Mouse (Mus musculus): ENCODE results near the gene Eif4e. TPM values are rescaled to one million over a fixed set of nuclear protein-coding genes. Genes with fewer than 3 reads are reported as not detected.

Gene Eif4e
- polyA plus RNA-seq, 1 experiment: 280 TPM

GRCm38 (mm10) chr3:138601076-138601475, 75.1 kb downstream of the Eif4e start:
- H3K4me1 ChIP-seq (ENCODE audit: control insufficient read depth, insufficient read depth, low read length): no peaks in the 10 kb centered on the region
- TF ChIP-seq POLR2A (IDR thresholded peaks at IDR 0.05; ENCODE audit: low read depth, low read length) (no peak), CTCF (IDR thresholded peaks at IDR 0.05; ENCODE audit: borderline replicate concordance, insufficient read depth, low read length) (no peak)
- H3K27ac ChIP-seq (ENCODE audit: insufficient read depth, low read length): no peak overlapping the region
- H3K4me3 ChIP-seq (ENCODE audit: insufficient read depth, low read length): no peak overlapping the region

GRCm38 (mm10) chr3:138605132-138605531, 79.2 kb downstream of the Eif4e start:
- TF ChIP-seq POLR2A (IDR thresholded peaks at IDR 0.05; ENCODE audit: low read depth, low read length): no peak
- no peak for TF ChIP-seq CTCF (IDR thresholded peaks at IDR 0.05; ENCODE audit: borderline replicate concordance, insufficient read depth, low read length)
- Histone ChIP-seq H3K27ac (ENCODE audit: insufficient read depth, low read length) (no peak overlapping the region), H3K4me3 (ENCODE audit: insufficient read depth, low read length) (no peak overlapping the region), H3K4me1 (ENCODE audit: control insufficient read depth, insufficient read depth, low read length) (no peaks in the 10 kb centered on the region)

- Histone ChIP-seq H3K27ac (ENCODE audit: insufficient read depth, low read length) (no peak overlapping the region), H3K4me3 (ENCODE audit: insufficient read depth, low read length) (no peak overlapping the region), H3K4me1 (ENCODE audit: control insufficient read depth, insufficient read depth, low read length) (no peaks in the 10 kb centered on the region)
- TF ChIP-seq POLR2A (IDR thresholded peaks at IDR 0.05; ENCODE audit: low read depth, low read length): no peak
- no peak for TF ChIP-seq CTCF (IDR thresholded peaks at IDR 0.05; ENCODE audit: borderline replicate concordance, insufficient read depth, low read length)
Observed at GRCm38 (mm10) chr3:138608665-138609064, 82.7 kb downstream of the Eif4e start.

Other genes starting within 250 kb of the Eif4e start
- not detected in 2 replicates for gene Adh6a, start 212.9 kb upstream of the Eif4e start, polyA plus RNA-seq (2011; ENCODE audit: insufficient read length, low read depth, missing spikeins)
- gene Adh6b, start 184.4 kb upstream of the Eif4e start, polyA plus RNA-seq (2011; ENCODE audit: insufficient read length, low read depth, missing spikeins): not detected in 2 replicates
- not detected in 2 replicates for gene Adh4, start 110.7 kb upstream of the Eif4e start, polyA plus RNA-seq (2011; ENCODE audit: insufficient read length, low read depth, missing spikeins)
- 124 and 129 TPM in 2 replicates for gene Adh5, start 83.1 kb upstream of the Eif4e start, polyA plus RNA-seq (2011; ENCODE audit: insufficient read length, low read depth, missing spikeins)
- 62.3 and 63.5 TPM in 2 replicates for gene Metap1, start 36.7 kb upstream of the Eif4e start, polyA plus RNA-seq (2011; ENCODE audit: insufficient read length, low read depth, missing spikeins)
- gene Tspan5, start 216.0 kb downstream of the Eif4e start, polyA plus RNA-seq (2011; ENCODE audit: insufficient read length, low read depth, missing spikeins): 46.2 and 52.0 TPM in 2 replicates